Comparison of ENCODE assay signal across 26 mouse cellular contexts in genomic region chr5:79679051-79679450, GRCm38 (mm10).
A peak's percentile ranks its signal among the peaks of the same experiment; 100 is the strongest.
DNase-seq lines count a peak whose midpoint lies in the region; ATAC-seq and TF ChIP-seq lines count a peak whose summit lies in the region.
"Had no signal": no experiment of that assay in that cellular context is flagged by ENCODE, and none has a peak within 500 bp of the region (broad histone marks: within the 10 kb centered on the region; RNA-seq: fewer than 3 reads in every experiment).

No protein-coding gene starts in this region.

- H3K4me1 ChIP-seq in ES-E14 (ENCODE audit: control insufficient read depth in 2 of 2, insufficient read depth in 2 of 2, low read length in 2 of 2, poor library complexity in 1 of 2), result peaks cover 2 to 5% of the 10 kb centered on the region in 2 experiments; a peak in 2 of 4 replicates
- no peaks in the 10 kb centered on the region for H3K4me1 ChIP-seq in kidney, embryonic 14.5 days (ENCODE audit: control insufficient read depth, insufficient read depth, low read length)
- H3K4me1 ChIP-seq: embryonic facial prominence, embryonic 15.5 days; heart, embryonic 15.5 days had no signal

- no peak for ATAC-seq in kidney, embryonic 14.5 days (ENCODE audit: low FRiP score, low TSS enrichment)
- ATAC-seq: activated CD4-positive, CD25-positive, alpha-beta regulatory T cell, adult 4 months; CD4-positive, CD25-positive, alpha-beta regulatory T cell, adult 4 months; forebrain, embryonic 14.5 days; hindbrain, postnatal 0 days had no signal

- H3K4me2 ChIP-seq in kidney, embryonic 14.5 days (replicated peaks; ENCODE audit: low read depth, low read length), result no peak overlapping the region
- H3K4me2 ChIP-seq: embryonic facial prominence, embryonic 15.5 days; heart, embryonic 11.5 days; heart, embryonic 15.5 days had no signal

- H3K4me3 ChIP-seq in ES-E14 (ENCODE audit: insufficient read depth in 1 of 2, low read depth in 1 of 2, low read length in 2 of 2, poor library complexity in 1 of 2, severe bottlenecking in 1 of 2), result no peak overlapping the region
- no peak overlapping the region for H3K4me3 ChIP-seq in kidney, embryonic 14.5 days (ENCODE audit: low read length)
- H3K4me3 ChIP-seq: embryonic facial prominence, embryonic 15.5 days; erythroblast, embryonic 14.5 days; forebrain, embryonic 10.5 days; heart, embryonic 15.5 days had no signal

- in situ Hi-C loops in ES-E14 (cut with MboI; ENCODE audit: low sequenced_read_pairs in 2 of 2, unreplicated experiment in 2 of 2), result no loop called here

- no peak overlapping the region; the same call in 1 of the 2 replicates for H3K27ac ChIP-seq in ES-E14 (ENCODE audit: insufficient read depth, low read depth, low read length, poor library complexity, severe bottlenecking)
- no peak overlapping the region for H3K27ac ChIP-seq in kidney, embryonic 14.5 days (ENCODE audit: low read depth, low read length)
- H3K27ac ChIP-seq: embryonic facial prominence, embryonic 15.5 days; forebrain, embryonic 10.5 days; heart, embryonic 15.5 days; hindbrain, postnatal 0 days had no signal

- 44% methylated on average over 3 of the region's 3 CpGs for WGBS in kidney, embryonic 14.5 days

- H3K9ac ChIP-seq in ES-E14 (ENCODE audit: insufficient read depth, low read depth, low read length, poor library complexity, severe bottlenecking), result no peak overlapping the region
- H3K9ac ChIP-seq in kidney, embryonic 14.5 days (ENCODE audit: low read depth, low read length), result no peak overlapping the region
- H3K9ac ChIP-seq: embryonic facial prominence, embryonic 15.5 days; heart, embryonic 15.5 days had no signal

- H3K9me3 ChIP-seq in ES-E14 (ENCODE audit: control insufficient read depth, insufficient read depth, low read depth, low read length), result no peaks in the 10 kb centered on the region
- H3K9me3 ChIP-seq in kidney, embryonic 14.5 days (ENCODE audit: control insufficient read depth, low read length), result no peaks in the 10 kb centered on the region
- H3K9me3 ChIP-seq: embryonic facial prominence, embryonic 15.5 days; forebrain, embryonic 10.5 days; heart, embryonic 15.5 days had no signal

- no peaks in the 10 kb centered on the region for H3K36me3 ChIP-seq in ES-E14 (ENCODE audit: control insufficient read depth, insufficient read depth, low read length, poor library complexity, severe bottlenecking)
- H3K36me3 ChIP-seq in kidney, embryonic 14.5 days (ENCODE audit: control insufficient read depth, insufficient read depth, low read length), result no peaks in the 10 kb centered on the region
- H3K36me3 ChIP-seq: embryonic facial prominence, embryonic 15.5 days; forebrain, embryonic 10.5 days; heart, embryonic 15.5 days had no signal

- H3K27me3 ChIP-seq in kidney, embryonic 14.5 days (ENCODE audit: control insufficient read depth, insufficient read depth, low read length), result no peaks in the 10 kb centered on the region
- H3K27me3 ChIP-seq: embryonic facial prominence, embryonic 15.5 days; heart, embryonic 15.5 days had no signal

- peak; percentile 4 for DNase-seq in embryo, embryonic 10 days (ENCODE audit: low spot score)
- no peak for DNase-seq in embryo, embryonic 9.5 days (ENCODE audit: extremely low spot score)
- DNase-seq in ES-E14 (ENCODE audit: low read depth, low spot score), result peak; percentile 58
- DNase-seq in embryo, embryonic 10.5 days (ENCODE audit: low spot score), result peak; percentile 1
- no peak for DNase-seq in adrenal gland, adult 2 months
- DNase-seq in lung, postnatal 36 days, result no peak
- DNase-seq: adrenal gland, postnatal 25 days; B cell, adult 2 months; cerebellum, adult 11 months; cerebellum, adult 8-10 months; cerebellum, postnatal 14 days; gastrocnemius, postnatal 36 days; heart, adult 11 months; heart, postnatal 14 days; kidney, adult 11 months; kidney, adult 9 months had no signal

TF ChIP-seq in ES-E14, 5 proteins besides CTCF, POLR2A, EP300 and RAD21:
- TF ChIP-seq HCFC1 (IDR thresholded peaks at IDR 0.05; ENCODE audit: borderline replicate concordance, insufficient read depth, low read length), result no peak
- 0 out of 2 replicates have a peak, but pooled peaks have one; percentile 20 for TF ChIP-seq CHD2 (IDR thresholded peaks at IDR 0.05; ENCODE audit: low read depth, low read length)
- no peak for TF ChIP-seq ZNF384 (IDR thresholded peaks at IDR 0.05; ENCODE audit: low read depth, low read length)
- TF ChIP-seq ZC3H11A (IDR thresholded peaks at IDR 0.05; ENCODE audit: borderline replicate concordance, low read depth, low read length), result no peak

Comparison
In these comparisons a context has a peak if more than half of its experiments do, and no peak if none do; other contexts are left out.
1. DNase-seq: peak in embryo, embryonic 10 days (single experiment), ES-E14 (single experiment) and embryo, embryonic 10.5 days (single experiment); none in embryo, embryonic 9.5 days (single experiment), adrenal gland, adult 2 months (single experiment) and lung, postnatal 36 days (single experiment).